Mouse (Mus musculus) small intestine, adult 2 months (tissue): ENCODE results near the gene Plekho2.

Experiments
- CTCF ChIP-seq: fragments of 200-500 bp; IDR thresholded peaks from 2 replicates; pipeline ENCODE4 v1.5.1; 2012; ENCODE audit warnings: low read depth, mild to moderate bottlenecking, control low read depth, inconsistent platforms, low read length, moderate library complexity, mixed read lengths; ENCODE audit not compliant: insufficient replicate concordance, insufficient read length; ENCODE audit errors: extremely low read depth
- POLR2A ChIP-seq: fragments of 200-500 bp; IDR thresholded peaks from 2 replicates; pipeline ENCODE4 v1.6.1; 2012; ENCODE audit warnings: low read depth, mild to moderate bottlenecking, control low read depth, inconsistent platforms, low read length, moderate library complexity

- TF ChIP-seq POLR2A (no peak), CTCF (no peak)
These were observed 26.7 kb upstream of the Plekho2 start for GRCm38 (mm10) chr9:65606321-65607109.
